Mouse (Mus musculus): Measurements from ENCODE around the gene Gpr142.

Gene Gpr142

DNA sequence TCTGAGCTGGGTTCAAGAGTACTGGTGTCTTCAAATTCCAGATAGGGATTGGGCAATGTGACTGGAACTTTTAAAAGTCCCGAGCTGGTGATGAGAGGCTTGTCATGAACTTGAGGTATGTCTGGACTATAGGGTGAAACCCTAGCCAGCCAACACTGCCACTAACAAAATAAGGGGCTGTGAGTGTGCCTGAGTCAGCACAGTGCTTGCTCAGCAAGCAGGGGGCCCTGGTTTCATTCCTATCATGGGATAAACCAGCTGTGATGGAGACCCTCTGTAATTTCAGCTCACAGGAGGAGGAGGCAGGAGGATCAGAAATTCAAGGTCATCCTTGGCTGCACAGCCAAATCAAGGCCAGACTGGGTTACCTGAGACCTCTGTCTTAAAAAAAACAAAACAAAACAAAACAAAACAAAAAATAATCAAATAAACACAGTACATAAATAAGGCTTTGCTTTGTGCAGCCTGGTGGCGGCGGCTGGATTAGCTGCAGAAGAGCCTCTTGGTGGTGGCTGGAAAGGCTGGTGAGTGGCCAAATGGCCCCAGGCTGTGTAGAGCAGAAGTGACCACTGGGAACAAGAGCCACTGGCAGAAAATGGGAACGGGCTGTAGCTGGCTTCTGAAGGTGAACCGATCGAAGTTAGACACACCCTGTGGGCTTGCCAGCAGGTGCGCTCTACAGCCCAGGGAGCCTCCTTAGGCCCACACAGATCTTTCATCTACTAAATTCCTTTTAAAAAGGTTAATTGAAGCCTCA is 45.9 kb downstream of the Gpr142 start:
- no peak for DNase-seq (ENCODE audit: low read depth)

DNA sequence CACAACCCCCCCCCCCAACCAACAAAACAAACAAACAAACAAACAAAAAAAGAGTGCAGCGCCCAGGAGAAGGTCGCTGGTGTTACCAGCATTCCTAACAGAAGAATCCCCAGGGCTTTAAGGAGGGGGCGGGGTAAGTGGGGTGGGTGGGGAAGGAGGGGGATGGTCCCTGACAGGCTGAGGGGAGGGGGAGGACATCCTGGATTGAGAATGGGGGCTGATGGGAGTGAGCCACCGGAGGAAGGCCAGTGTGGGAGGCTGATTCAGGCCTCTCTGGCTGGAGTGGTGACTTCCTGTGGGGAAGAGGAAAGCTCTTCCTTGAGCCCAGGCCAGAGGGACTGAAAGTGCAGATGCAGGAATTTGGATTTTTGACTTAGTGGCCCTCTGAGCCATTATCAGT is 47.6 kb downstream of the Gpr142 start:
- DNase-seq (ENCODE audit: low read depth): no peak

DNA sequence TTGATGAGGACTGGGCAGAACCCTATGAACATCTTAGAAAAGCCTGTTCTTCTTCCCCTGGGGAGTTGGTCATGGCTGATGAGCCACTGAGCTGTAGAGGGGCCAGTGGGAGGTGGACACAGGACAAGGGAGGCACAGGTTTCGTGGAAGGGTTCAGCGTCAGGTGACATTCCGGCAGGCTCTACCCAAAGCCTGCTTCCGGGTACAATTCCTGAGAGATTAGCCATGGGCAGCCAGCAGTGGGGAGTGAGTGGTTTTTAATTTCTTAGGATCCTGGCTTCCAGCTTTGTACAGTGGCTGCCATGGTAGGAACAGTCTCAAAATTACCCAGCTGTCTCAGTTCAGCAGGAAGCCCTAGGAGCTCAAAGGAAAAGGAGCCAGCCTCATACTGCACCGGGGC is 48.3 kb downstream of the Gpr142 start:
- no peak for DNase-seq (ENCODE audit: low read depth)

DNA sequence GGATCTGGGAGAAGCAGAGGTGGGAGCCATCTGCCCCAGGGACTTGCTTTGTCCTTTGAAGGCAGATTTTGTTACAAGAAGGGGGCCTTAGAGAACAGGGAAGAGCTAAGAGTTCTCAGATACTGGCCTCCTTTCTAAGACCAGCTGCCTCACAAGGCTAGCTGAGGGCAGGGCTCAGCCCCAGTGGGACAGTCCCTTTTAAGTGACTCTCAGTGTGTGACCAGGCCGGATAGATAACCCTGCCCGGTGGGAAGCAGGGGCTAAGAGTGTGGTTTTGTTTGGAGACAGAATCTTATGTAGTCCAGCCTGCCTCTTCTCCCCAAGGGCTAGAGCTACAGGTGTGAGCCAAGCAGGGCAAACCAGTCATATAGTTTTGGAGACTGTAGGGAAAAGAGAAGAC is 50.8 kb downstream of the Gpr142 start:
- no peak for DNase-seq (ENCODE audit: low read depth)

DNA sequence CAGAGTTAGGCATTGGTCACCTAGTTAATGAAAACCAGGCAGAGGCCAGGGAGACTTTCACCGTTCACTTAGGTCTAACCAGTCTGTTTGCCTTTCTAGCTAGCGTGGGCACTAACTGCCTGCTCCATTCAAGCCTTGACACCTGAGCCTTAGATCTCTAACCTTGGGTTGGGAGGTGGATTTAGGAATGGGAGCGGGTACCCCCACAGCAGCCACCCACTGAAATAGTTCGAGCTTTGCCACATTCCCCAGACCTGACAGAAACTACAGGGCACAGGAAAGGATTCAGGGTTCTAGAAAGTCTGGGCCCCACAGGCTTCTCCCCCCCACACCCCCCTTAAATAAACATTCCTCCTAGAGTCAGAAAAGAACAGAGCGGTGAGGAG is 51.3 kb downstream of the Gpr142 start:
- no peak for DNase-seq (ENCODE audit: low read depth)

DNA sequence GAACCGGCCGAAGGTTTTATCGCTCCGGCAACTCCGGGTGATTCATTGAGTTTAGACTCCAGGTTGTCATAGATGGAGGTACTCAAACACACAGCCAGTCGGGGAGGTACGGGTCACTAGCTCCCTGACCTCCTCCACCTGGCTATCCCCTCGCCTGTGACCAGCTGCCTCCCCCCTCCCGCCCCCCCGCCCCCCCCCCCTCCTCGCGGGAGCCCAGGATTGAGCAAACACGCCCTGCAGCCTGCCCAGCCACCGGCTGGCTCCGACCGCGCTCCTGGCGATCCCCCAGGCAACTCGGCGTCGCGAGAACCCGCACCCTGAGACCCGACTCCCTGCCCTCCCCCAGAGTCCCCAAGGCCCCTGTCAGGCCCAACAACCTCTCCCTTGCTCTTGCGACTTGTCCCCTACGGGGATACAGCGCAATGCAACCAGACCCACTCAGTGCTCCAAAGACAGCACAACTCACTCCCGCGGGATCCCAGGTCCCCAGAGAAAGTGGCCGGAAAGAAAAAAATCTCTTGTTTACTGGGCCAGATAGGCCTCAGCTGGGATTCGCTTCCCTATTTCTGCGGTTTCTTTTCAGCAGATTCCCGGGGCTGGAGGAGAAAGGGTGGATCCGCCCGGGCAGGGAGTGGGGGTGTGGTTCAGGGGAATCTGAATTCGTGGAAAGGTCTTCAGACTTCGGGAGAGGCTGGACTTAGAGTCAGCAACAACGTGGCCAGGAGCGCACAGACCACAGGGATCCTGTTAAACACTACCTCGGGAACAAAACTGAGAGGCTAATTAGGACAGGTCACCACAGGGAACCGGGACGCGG is 51.9 kb downstream of the Gpr142 start, which contains the start of gene Gprc5c:
TSS of gene Gprc5c (plus strand) at position 701 of the 817 bp plus-strand sequence.
- DNase-seq (ENCODE audit: low read depth): no peak

DNA sequence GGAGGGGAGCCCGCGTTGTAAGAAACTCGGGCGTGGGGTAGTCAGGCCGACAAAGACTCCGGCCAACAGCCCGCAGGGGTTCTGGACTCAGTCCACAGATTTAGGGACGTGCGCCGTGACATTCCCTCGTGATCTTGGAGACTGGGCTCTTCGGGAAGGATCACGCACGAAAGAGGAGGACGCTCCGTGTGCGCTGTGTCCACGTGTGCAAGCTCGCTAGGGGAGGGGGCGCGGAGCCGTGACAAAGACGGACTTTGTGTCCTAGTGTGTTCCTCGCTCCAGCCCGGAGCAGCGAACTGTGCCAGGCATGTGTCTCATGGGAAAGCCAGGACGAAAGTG is 52.5 kb downstream of the Gpr142 start:
- DNase-seq (ENCODE audit: low read depth): no peak

DNA sequence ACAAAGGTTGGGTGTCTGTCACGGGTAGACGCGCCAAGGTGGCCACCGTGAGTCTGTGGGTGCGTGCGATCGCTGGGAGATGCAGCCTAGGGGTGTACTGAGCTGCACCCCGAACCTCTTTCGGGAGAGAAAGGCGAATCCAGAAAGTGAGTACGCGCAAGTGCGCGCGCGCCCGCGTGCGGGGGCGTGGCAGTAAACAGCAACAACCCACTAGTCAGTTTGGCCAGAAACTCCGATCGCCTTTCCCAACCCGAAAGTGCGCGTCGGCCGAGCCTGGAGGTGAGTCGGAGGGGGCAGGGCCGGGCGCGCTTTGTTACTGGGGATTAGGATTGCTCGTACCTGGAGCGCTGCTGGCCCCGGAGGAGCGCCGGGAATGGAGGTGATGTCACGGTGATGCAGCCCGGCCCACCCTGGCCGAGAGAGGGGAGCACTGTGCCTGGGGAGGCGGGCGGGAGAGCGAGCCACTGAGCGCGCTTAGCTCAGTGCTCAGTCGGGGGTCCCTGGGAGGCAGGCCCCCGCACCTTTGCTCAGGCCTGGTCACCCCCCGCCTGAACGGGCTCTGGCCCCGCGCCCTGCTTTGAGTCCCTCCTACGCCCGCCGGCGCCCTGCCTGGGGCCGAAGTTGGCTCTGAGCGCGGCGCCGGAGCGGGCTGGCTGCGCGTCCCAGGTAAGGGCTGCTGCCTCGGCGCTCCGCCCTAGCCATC is 53.0 kb downstream of the Gpr142 start:
- no peak for DNase-seq (ENCODE audit: low read depth)

DNA sequence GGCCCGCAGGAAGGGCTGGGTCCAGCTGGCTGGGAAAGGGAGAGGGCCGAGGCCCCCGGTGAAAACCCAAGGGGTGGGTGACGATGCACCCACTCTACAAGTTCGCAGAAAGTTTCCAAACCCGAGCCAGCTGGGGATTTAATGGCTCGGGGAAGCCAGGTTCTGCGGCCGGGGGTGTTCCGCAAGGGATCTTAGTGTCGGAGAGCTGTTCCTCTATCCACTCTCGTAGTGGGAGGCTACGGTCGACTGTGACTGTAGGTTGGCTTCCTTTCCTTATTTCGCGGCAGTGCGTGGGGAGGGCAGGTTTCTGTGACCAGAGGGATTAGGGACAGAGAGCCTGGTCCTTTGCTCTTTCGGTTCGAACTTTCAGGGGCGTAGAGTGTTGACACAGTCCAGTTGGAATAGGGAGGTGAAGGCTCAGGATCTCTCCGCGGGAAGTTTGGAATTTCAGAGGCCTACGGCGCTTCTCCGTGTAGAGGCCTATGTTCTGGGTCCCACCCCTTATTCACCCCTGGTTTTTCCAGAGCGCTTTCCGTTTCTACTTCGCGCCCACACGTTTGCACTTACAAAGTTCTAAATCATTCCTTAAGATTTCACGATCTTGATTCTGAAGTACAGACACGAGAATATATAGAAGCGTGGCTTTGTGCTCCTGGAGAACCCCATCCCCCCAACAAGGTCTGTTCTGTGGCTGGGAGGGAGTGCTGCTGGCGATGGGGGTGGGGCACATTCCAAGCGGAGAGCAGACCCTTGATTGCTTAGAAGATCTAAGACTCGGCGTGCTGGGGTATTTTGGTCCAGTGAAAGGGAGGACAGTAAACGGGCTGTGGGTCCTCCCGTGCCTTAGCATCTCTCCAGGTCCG is 53.8 kb downstream of the Gpr142 start:
- DNase-seq (ENCODE audit: low read depth): no peak

DNA sequence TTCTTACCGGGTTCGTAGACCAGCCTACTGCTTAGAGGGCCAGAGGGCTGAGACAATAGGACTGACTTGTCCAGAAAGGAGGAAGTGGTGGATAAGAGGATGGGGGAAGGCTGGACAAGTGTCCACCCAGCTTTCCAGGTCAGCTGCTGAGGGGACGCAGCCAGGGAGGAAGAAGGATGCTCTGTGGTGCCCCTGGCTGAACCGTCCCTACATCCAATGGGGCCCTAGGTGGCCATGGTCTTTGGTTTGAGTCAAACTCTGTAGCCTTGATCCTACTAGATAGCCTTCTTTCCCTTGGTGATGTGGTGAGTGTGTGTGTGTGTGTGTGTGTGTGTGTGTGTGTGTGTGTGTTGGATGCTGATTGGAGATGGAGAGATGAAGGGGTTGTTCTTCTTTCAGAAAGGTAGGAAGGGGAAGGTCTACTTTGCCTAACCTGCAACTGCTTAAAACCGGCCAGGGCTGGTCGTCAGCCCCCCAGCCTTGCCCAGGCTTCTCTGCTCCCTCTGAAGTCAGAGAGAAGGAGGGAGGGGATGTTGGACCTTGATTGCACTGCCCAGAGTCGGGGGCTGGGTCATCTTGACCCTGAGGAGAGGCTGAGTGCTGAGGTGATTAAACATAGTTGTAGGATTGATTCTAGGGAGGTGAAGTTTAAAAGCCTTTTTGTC is 54.6 kb downstream of the Gpr142 start:
- no peak for DNase-seq (ENCODE audit: low read depth)

DNA sequence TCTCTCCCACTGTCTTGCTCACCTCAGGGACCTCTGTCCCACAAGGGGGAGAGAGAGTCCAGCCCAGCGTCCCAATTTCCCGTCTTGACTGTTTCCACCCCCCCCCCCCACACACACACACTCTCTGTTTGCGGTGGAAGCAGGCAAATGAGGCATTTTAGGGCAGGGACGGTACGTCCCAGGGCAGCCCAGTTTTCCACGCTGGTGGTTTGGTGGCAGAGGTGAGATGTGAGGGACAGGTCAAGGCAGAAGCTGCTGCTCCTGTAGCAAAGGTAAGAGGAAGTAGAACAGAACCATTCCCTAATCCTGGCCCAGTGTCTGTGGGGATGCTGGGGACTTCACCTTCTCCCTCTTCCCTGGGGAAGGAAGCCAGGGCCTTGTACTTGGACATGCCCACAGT is 55.9 kb downstream of the Gpr142 start:
- DNase-seq (ENCODE audit: low read depth): no peak

DNA sequence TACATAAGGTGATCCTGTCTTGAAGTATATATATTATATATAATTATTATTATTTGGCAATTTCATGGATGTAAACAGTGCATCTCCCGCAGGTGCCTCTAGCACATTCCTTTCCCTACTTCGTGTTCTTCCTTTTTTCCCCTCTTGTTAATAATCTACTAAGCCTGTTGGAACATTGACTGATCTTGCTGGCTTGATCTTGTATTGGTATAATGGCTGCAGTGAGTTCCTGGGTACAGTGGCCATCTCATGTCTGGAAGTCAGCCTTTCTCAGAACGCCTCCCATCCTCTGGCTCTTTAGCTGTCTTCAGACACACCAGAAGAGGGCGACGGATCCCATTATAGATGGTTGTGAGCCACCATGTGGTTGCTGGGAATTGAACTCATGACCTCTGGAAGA is 57.4 kb downstream of the Gpr142 start:
- no peak for DNase-seq (ENCODE audit: low read depth)
